Mouse (Mus musculus) embryonic facial prominence, embryonic 12.5 days (tissue): ENCODE data around the gene Map3k7cl. TPM values are rescaled to one million over a fixed set of nuclear protein-coding genes. Genes with fewer than 3 reads are reported as not detected.
A peak's percentile ranks its signal among the peaks of the same experiment; 100 is the strongest.

Source experiments
- ATAC-seq: fragments of 200-750 bp; cut with Nextera tagmentation; 2 replicates; pipeline ENCODE4 v1.8.0; 2017; ENCODE audit not compliant: insufficient number of reproducible peaks, insufficient read depth, low FRiP score, low TSS enrichment
- H3K27ac ChIP-seq: fragments of 300-500 bp; sonication (generic); 2 replicates; pipeline ENCODE4 v1.5.1; 2016; ENCODE audit warnings: mild to moderate bottlenecking
- H3K27me3 ChIP-seq: fragments of 300-500 bp; sonication (generic); 2 replicates; pipeline ENCODE4 v1.6.1; 2016; ENCODE audit warnings: mild to moderate bottlenecking, moderate library complexity
- H3K36me3 ChIP-seq: fragments of 300-500 bp; sonication (generic); 2 replicates; pipeline ENCODE4 v1.6.1; 2016; ENCODE audit warnings: mild to moderate bottlenecking
- H3K4me1 ChIP-seq: fragments of 300-500 bp; sonication (generic); 2 replicates; pipeline ENCODE4 v1.6.1; 2016
- H3K4me2 ChIP-seq: fragments of 300-500 bp; sonication (generic); replicated peaks from 2 replicates; pipeline ENCODE4 v1.6.1; 2016; ENCODE audit warnings: mild to moderate bottlenecking, moderate library complexity
- H3K4me3 ChIP-seq: fragments of 300-500 bp; sonication (generic); 2 replicates; pipeline ENCODE4 v1.5.1; 2016; ENCODE audit warnings: mild to moderate bottlenecking
- H3K9ac ChIP-seq: fragments of 300-500 bp; sonication (generic); 2 replicates; pipeline ENCODE4 v1.6.1; 2016; ENCODE audit warnings: mild to moderate bottlenecking, moderate library complexity
- H3K9me3 ChIP-seq: fragments of 300-500 bp; sonication (generic); 2 replicates; pipeline ENCODE4 v1.6.1; 2016; ENCODE audit warnings: mild to moderate bottlenecking, moderate library complexity
- WGBS: fragments of 180-500 bp; shearing (Covaris S2); methylation state at CpG from one replicate; pipeline ENCODE4 v1.1.7; 2016; 5-methylcytosine and 5-hydroxymethylcytosine counted together
- polyA plus RNA-seq: library from polyadenylated mRNA; unstranded; fragments of >200 nt; fragmentation: Nextera tagmentation; extraction: Ambion mirVana; gene quantifications from 2 replicates; pipeline ENCODE4 v1.2.1, GENCODE M21; 2016

Gene Map3k7cl
- polyA plus RNA-seq, 1 experiment from 2014 or later: not detected

DNA sequence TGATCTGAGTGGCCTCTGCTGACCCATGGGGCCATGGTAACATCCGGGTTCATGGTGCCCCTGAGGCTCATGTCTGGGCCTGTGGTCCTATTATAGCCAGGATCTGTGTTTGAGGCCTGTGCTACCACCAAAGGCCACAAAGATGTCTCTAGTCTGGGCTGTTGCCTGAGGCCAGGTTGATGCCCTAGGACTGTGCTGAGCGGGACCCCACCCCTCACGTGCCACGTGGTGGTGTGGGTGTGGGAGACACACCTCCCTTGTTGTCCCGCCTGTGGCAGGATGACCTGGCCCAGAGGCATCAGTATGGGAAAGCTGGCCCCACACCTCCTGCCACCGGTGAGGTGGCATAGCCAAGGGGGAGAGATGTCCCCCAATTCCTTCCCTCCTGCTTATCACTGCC is 64.2 kb downstream of the Map3k7cl start:
- Histone ChIP-seq H3K27me3 (no peaks in the 10 kb centered on the region), H3K4me2 (no peak overlapping the region), H3K4me3 (no peak overlapping the region), H3K27ac (no peak overlapping the region), H3K36me3 (no peaks in the 10 kb centered on the region), H3K9ac (no peak overlapping the region), H3K9me3 (no peaks in the 10 kb centered on the region), H3K4me1 (no peaks in the 10 kb centered on the region)
- ATAC-seq: 0 out of 2 replicates have a peak, but pooled peaks have one; percentile 28
- WGBS: 75% methylated on average over 6 of the region's 6 CpGs

DNA sequence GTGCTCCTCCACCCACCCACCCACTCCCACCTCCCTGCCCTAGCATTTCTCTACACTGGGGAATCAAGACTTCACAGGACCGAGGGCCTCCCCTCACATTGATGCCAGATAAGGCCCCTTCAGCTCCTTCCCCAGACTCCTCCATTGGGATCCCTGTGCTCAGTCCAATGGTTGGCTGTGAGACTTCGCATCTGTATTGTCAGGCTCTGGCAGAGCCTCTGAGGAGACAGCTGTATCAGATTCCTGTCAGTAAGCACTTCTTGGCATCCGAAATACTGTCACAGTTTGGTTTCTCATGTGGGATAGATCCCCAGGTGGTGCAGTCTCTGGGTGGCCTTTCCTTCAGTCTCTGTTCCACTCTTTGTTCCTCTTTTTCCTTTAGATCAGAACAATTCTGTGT is 68.1 kb downstream of the Map3k7cl start:
- ATAC-seq: no peak
- H3K36me3 ChIP-seq: no peaks in the 10 kb centered on the region

GRCm38 (mm10) chr16:87623881-87624280 is 70.8 kb downstream of the Map3k7cl start:
- WGBS: 84% methylated on average over 5 of the region's 5 CpGs

More for the DNA sequence above, 68.1 kb downstream of the Map3k7cl start:
- Histone ChIP-seq H3K27me3 (no peaks in the 10 kb centered on the region), H3K4me1 (no peaks in the 10 kb centered on the region), H3K4me3 (no peak overlapping the region), H3K9ac (no peak overlapping the region), H3K27ac (no peak overlapping the region), H3K4me2 (no peak overlapping the region), H3K9me3 (no peaks in the 10 kb centered on the region)
- WGBS: 91% methylated on average over 3 of the region's 3 CpGs

DNA sequence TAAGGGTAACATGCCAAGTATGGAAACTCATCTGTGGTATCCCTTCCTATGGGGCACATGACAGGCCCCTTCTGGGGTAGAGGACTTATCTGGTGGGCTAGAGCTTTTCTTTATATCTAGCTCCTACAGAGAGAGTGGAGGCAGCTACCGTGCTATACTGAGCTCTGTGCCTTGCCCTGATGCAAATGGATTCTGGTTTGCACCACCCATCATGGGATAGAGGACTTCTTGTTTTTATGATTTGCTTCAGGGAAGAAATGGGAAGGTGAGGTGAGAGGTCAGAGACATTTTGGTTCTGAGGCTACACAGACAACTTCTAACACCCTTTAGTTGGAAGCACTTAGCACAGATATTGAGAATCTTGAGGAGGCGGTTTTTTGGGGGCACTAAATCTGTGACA is 71.8 kb downstream of the Map3k7cl start:
- Histone ChIP-seq H3K27ac (no peak overlapping the region), H3K4me2 (no peak overlapping the region), H3K4me3 (no peak overlapping the region), H3K9ac (no peak overlapping the region), H3K27me3 (no peaks in the 10 kb centered on the region), H3K4me1 (no peaks in the 10 kb centered on the region), H3K9me3 (0 out of 2 replicates have a peak, but pooled peaks cover 5% of the 10 kb centered on the region), H3K36me3 (no peaks in the 10 kb centered on the region)
- no peak for ATAC-seq
- 81% methylated on average over 2 of the region's 2 CpGs for WGBS

More at GRCm38 (mm10) chr16:87623881-87624280, 70.8 kb downstream of the Map3k7cl start:
- Histone ChIP-seq H3K4me2 (no peak overlapping the region), H3K27me3 (no peaks in the 10 kb centered on the region), H3K9me3 (0 out of 2 replicates have a peak, but pooled peaks cover 5% of the 10 kb centered on the region), H3K4me3 (no peak overlapping the region), H3K36me3 (no peaks in the 10 kb centered on the region), H3K9ac (no peak overlapping the region), H3K27ac (no peak overlapping the region), H3K4me1 (no peaks in the 10 kb centered on the region)
- ATAC-seq: no peak

- 86% methylated on average over 3 of the region's 3 CpGs for WGBS
- H3K9ac ChIP-seq: no peak overlapping the region
- ATAC-seq: no peak
- no peak overlapping the region for H3K27ac ChIP-seq
- no peaks in the 10 kb centered on the region for H3K36me3 ChIP-seq
- H3K4me2 ChIP-seq: no peak overlapping the region
- H3K4me1 ChIP-seq: no peaks in the 10 kb centered on the region
- no peaks in the 10 kb centered on the region for H3K27me3 ChIP-seq
- H3K9me3 ChIP-seq: 0 out of 2 replicates have a peak, but pooled peaks cover 5% of the 10 kb centered on the region
- no peak overlapping the region for H3K4me3 ChIP-seq
These were observed 72.2 kb downstream of the Map3k7cl start for GRCm38 (mm10) chr16:87625341-87625740.

DNA sequence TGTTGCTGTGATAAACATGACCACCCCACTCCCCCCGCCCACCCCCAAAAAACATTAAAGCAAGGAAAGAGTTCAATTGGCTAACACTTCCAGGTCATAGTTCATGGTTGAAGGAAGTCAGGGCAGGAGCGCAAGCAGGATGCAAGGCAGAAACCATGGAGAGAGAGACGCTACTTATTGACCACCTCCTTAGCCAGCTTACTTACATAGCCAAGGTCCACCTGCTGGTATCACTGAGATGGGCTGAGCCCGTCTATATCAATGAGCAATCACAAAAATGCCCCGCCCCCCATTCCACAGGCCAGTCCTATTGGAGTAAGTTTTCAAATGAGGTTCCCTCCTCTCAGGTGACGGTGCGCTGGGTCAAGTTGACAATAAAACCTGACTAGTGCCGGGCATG is 72.7 kb downstream of the Map3k7cl start:
- 0 out of 2 replicates have a peak, but pooled peaks cover 5% of the 10 kb centered on the region for H3K9me3 ChIP-seq
- H3K4me2 ChIP-seq: no peak overlapping the region
- H3K27me3 ChIP-seq: no peaks in the 10 kb centered on the region
- WGBS: 90% methylated on average over 8 of the region's 8 CpGs
- no peaks in the 10 kb centered on the region for H3K36me3 ChIP-seq
- H3K9ac ChIP-seq: no peak overlapping the region
- no peaks in the 10 kb centered on the region for H3K4me1 ChIP-seq
- no peak overlapping the region for H3K4me3 ChIP-seq
- no peak for ATAC-seq
- no peak overlapping the region for H3K27ac ChIP-seq

DNA sequence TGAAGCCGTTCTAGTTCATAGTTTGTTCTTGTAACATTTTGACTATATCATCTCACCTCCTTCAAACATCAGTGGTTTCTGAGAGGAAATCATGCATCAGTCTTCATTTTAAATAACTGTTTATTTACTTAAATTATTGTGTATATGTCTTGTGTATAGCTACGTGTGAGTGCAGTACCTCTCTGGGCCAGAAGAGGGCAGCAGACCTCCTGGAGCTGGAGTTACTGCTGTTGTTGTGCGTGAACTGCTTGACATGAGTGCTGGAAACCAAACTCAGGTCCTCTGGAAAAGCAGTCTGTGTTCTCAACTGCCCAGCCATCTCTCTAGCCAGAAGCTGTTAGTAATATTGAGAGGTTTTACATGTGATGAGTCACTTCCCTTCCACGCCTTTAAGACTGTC is 73.6 kb downstream of the Map3k7cl start:
- Histone ChIP-seq H3K4me1 (no peaks in the 10 kb centered on the region), H3K9ac (no peak overlapping the region), H3K4me3 (no peak overlapping the region), H3K27ac (no peak overlapping the region), H3K4me2 (no peak overlapping the region), H3K27me3 (no peaks in the 10 kb centered on the region), H3K9me3 (0 out of 2 replicates have a peak, but pooled peaks cover 5% of the 10 kb centered on the region), H3K36me3 (no peaks in the 10 kb centered on the region)
- ATAC-seq: no peak
- WGBS: 96% methylated on average over 4 of the region's 4 CpGs

GRCm38 (mm10) chr16:87634709-87635108 is 81.6 kb downstream of the Map3k7cl start:
- Histone ChIP-seq H3K27ac (no peak overlapping the region), H3K4me2 (no peak overlapping the region), H3K4me1 (no peaks in the 10 kb centered on the region), H3K4me3 (no peak overlapping the region), H3K9me3 (no peaks in the 10 kb centered on the region), H3K36me3 (no peaks in the 10 kb centered on the region), H3K27me3 (no peaks in the 10 kb centered on the region), H3K9ac (no peak overlapping the region)
- no peak for ATAC-seq

DNA sequence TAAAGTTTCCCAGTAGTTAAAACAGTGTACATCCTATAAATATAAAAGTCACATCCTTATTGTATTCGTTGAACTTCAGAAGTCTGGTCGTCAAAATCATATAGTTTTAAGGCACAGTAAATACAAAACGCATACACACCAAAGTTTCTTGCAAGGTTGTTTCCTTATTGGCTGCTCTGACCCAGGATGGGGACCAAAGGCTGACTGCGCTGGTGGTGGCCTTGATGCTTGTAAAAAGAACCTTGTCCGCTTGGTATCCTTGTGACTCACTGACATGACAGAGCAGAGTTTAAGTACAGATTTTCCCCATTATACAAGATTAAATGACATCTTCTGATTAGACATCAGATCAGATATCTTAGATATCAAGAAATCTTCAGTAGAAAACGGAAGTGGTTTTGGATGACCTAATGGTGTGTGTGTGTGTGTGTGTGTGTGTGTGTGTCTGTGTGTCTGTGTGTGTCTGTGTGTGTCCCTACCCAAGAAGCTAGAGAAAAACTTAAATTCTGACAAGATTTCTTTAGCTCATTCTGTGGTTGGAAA is 82.2 kb downstream of the Map3k7cl start:
- H3K4me2 ChIP-seq: no peak overlapping the region
- no peak overlapping the region for H3K27ac ChIP-seq
- no peaks in the 10 kb centered on the region for H3K4me1 ChIP-seq
- H3K9ac ChIP-seq: no peak overlapping the region
- H3K4me3 ChIP-seq: no peak overlapping the region
- no peaks in the 10 kb centered on the region for H3K27me3 ChIP-seq
- ATAC-seq: no peak
- H3K9me3 ChIP-seq: no peaks in the 10 kb centered on the region
- WGBS: 83% methylated on average over 6 of the region's 6 CpGs
- no peaks in the 10 kb centered on the region for H3K36me3 ChIP-seq

- no peak for ATAC-seq
- H3K4me2 ChIP-seq: no peak overlapping the region
These were observed 82.7 kb downstream of the Map3k7cl start for GRCm38 (mm10) chr16:87635841-87636240.

GRCm38 (mm10) chr16:87638098-87638497 is 85.0 kb downstream of the Map3k7cl start:
- no peaks in the 10 kb centered on the region for H3K27me3 ChIP-seq
- H3K36me3 ChIP-seq: no peaks in the 10 kb centered on the region
- H3K9me3 ChIP-seq: no peaks in the 10 kb centered on the region
- H3K4me1 ChIP-seq: no peaks in the 10 kb centered on the region
- H3K9ac ChIP-seq: no peak overlapping the region
- no peak overlapping the region for H3K4me2 ChIP-seq
- no peak overlapping the region for H3K27ac ChIP-seq
- no peak for ATAC-seq
- WGBS: 45% methylated on average over 1 of the region's 1 CpGs
- H3K4me3 ChIP-seq: no peak overlapping the region

More at GRCm38 (mm10) chr16:87635841-87636240, 82.7 kb downstream of the Map3k7cl start:
- Histone ChIP-seq H3K4me1 (no peaks in the 10 kb centered on the region), H3K4me3 (no peak overlapping the region), H3K9me3 (no peaks in the 10 kb centered on the region), H3K27me3 (no peaks in the 10 kb centered on the region), H3K27ac (no peak overlapping the region), H3K9ac (no peak overlapping the region), H3K36me3 (no peaks in the 10 kb centered on the region)
- WGBS: 75% methylated on average over 4 of the region's 4 CpGs

GRCm38 (mm10) chr16:87642234-87642633 is 89.1 kb downstream of the Map3k7cl start:
- Histone ChIP-seq H3K27me3 (no peaks in the 10 kb centered on the region), H3K4me3 (no peak overlapping the region), H3K27ac (no peak overlapping the region), H3K4me1 (peaks cover 10% of the 10 kb centered on the region), H3K36me3 (no peaks in the 10 kb centered on the region), H3K4me2 (no peak overlapping the region), H3K9me3 (no peaks in the 10 kb centered on the region), H3K9ac (no peak overlapping the region)
- WGBS: 91% methylated on average over 7 of the region's 7 CpGs
- ATAC-seq: no peak
